Mouse (Mus musculus): Measurements from ENCODE around the gene Rapgef4.

- no peak for TF ChIP-seq GATA1 (IDR thresholded peaks at IDR 0.05; ENCODE audit: low read length)
- TF ChIP-seq TAL1 (IDR thresholded peaks at IDR 0.05; ENCODE audit: low read length): no peak
These were observed 132.7 kb downstream of the Rapgef4 start for GRCm38 (mm10) chr2:72113716-72114115.
